Mouse (Mus musculus) lung, embryonic 16.5 days (tissue): ENCODE measurements around the gene Polr3gl. TPM values are rescaled to one million over a fixed set of nuclear protein-coding genes. Genes with fewer than 3 reads are reported as not detected.
"Not testable (repeated sequence)": the region's sequence is repeated elsewhere in the genome, so short reads cannot be mapped to it uniquely, and the experiment has no call there.

Experiments used
- ATAC-seq: fragments of 200-750 bp; cut with Nextera tagmentation; 2 replicates; pipeline ENCODE4 v1.8.0; 2017; ENCODE audit warnings: low read depth, mild to moderate bottlenecking, moderate library complexity
- H3K27ac ChIP-seq: fragments of 300-500 bp; sonication (generic); 2 replicates; pipeline ENCODE4 v1.5.1; 2014; ENCODE audit warnings: mild to moderate bottlenecking, control low read depth, low read length
- H3K27me3 ChIP-seq: fragments of 300-500 bp; sonication (generic); 2 replicates; pipeline ENCODE4 v1.6.1; 2014; ENCODE audit warnings: low read depth, low read length, mixed read lengths; ENCODE audit not compliant: control insufficient read depth, insufficient read depth
- H3K36me3 ChIP-seq: fragments of 300-500 bp; sonication (generic); 2 replicates; pipeline ENCODE4 v1.6.1; 2014; ENCODE audit warnings: low read length; ENCODE audit not compliant: control insufficient read depth, insufficient read depth
- H3K4me1 ChIP-seq: fragments of 300-500 bp; sonication (generic); replicated peaks from 2 replicates; pipeline ENCODE4 v1.6.1; 2014; ENCODE audit warnings: low read length, mixed read lengths; ENCODE audit not compliant: control insufficient read depth, insufficient read depth
- H3K4me2 ChIP-seq: fragments of 300-500 bp; sonication (generic); 2 replicates; pipeline ENCODE4 v1.6.1; 2014; ENCODE audit warnings: low read depth, low read length, control low read depth
- H3K4me3 ChIP-seq: fragments of 300-500 bp; sonication (generic); 2 replicates; pipeline ENCODE4 v1.5.1; 2014; ENCODE audit warnings: mild to moderate bottlenecking, low read length, control low read depth
- H3K9ac ChIP-seq: fragments of 300-500 bp; sonication (generic); 2 replicates; pipeline ENCODE4 v1.6.1; 2014; ENCODE audit warnings: low read length, control low read depth
- H3K9me3 ChIP-seq: fragments of 300-500 bp; sonication (generic); 2 replicates; pipeline ENCODE4 v1.6.1; 2016; ENCODE audit warnings: low read length; ENCODE audit not compliant: control insufficient read depth
- WGBS: fragments of 180-500 bp; shearing (Covaris S2); extraction: QIAGEN DNeasy Blood & Tissue Kit; methylation state at CpG from one replicate; pipeline ENCODE4 v1.1.7; 2014; 5-methylcytosine and 5-hydroxymethylcytosine counted together
- polyA plus RNA-seq: library from polyadenylated mRNA; unstranded; fragments of >200 nt; fragmentation: Nextera tagmentation; extraction: Ambion mirVana; gene quantifications from 2 replicates; pipeline ENCODE4 v1.2.1, GENCODE M21; 2015

The Polr3gl gene
- polyA plus RNA-seq, 1 experiment from 2014 or later, result 35.9 TPM

GRCm38 (mm10) chr3:96623201-96623600 lies 29.2 kb upstream of the Polr3gl start:
- no peaks in the 10 kb centered on the region for H3K27me3 ChIP-seq
- 79% methylated on average over 4 of the region's 4 CpGs for WGBS

GRCm38 (mm10) chr3:96617941-96618340 lies 24.0 kb upstream of the Polr3gl start:
- Histone ChIP-seq H3K27ac (no peak overlapping the region), H3K4me2 (no peak overlapping the region), H3K36me3 (peaks cover 9% of the 10 kb centered on the region), H3K9me3 (no peaks in the 10 kb centered on the region), H3K4me1 (no peaks in the 10 kb centered on the region), H3K9ac (no peak overlapping the region), H3K27me3 (no peaks in the 10 kb centered on the region), H3K4me3 (no peak overlapping the region)
- no peak for ATAC-seq
- 87% methylated on average over 3 of the region's 3 CpGs for WGBS

More at GRCm38 (mm10) chr3:96623201-96623600, 29.2 kb upstream of the Polr3gl start:
- no peaks in the 10 kb centered on the region for H3K9me3 ChIP-seq
- no peaks in the 10 kb centered on the region for H3K4me1 ChIP-seq
- no peak overlapping the region for H3K4me3 ChIP-seq
- H3K4me2 ChIP-seq, result no peak overlapping the region
- no peak overlapping the region for H3K27ac ChIP-seq
- ATAC-seq, result no peak
- H3K9ac ChIP-seq, result no peak overlapping the region
- H3K36me3 ChIP-seq, result peaks cover 10% of the 10 kb centered on the region

- Histone ChIP-seq H3K27me3 (no peaks in the 10 kb centered on the region), H3K4me2 (no peak overlapping the region), H3K4me3 (no peak overlapping the region), H3K9me3 (no peaks in the 10 kb centered on the region), H3K9ac (no peak overlapping the region), H3K36me3 (no peaks in the 10 kb centered on the region), H3K27ac (no peak overlapping the region), H3K4me1 (peaks cover 5% of the 10 kb centered on the region; the same call in 1 of the 2 replicates)
- ATAC-seq, result no peak
- WGBS, result 79% methylated on average over 4 of the region's 4 CpGs
Measured at GRCm38 (mm10) chr3:96606618-96607017, 12.6 kb upstream of the Polr3gl start.

GRCm38 (mm10) chr3:96606007-96606406 lies 12.0 kb upstream of the Polr3gl start:
- H3K4me3 ChIP-seq, H3K4me2 ChIP-seq, H3K27ac ChIP-seq, H3K36me3 ChIP-seq, ATAC-seq, H3K4me1 ChIP-seq, H3K9me3 ChIP-seq, H3K9ac ChIP-seq, H3K27me3 ChIP-seq: not testable (repeated sequence)
- 87% methylated on average over 3 of the region's 4 CpGs for WGBS

GRCm38 (mm10) chr3:96603311-96603710 lies 9.3 kb upstream of the Polr3gl start:
- Histone ChIP-seq H3K27ac (peak overlapping the region; percentile 98), H3K4me3 (peak overlapping the region; percentile 70), H3K4me2 (peak overlapping the region; percentile 69), H3K27me3 (peaks cover 6% of the 10 kb centered on the region), H3K9me3 (no peaks in the 10 kb centered on the region), H3K4me1 (peaks cover 12% of the 10 kb centered on the region; the same call in 1 of the 2 replicates), H3K36me3 (no peaks in the 10 kb centered on the region), H3K9ac (peak overlapping the region; percentile 82)
- 56% methylated on average over 5 of the region's 5 CpGs for WGBS
- ATAC-seq, result no peak

GRCm38 (mm10) chr3:96602704-96603084 lies 8.7 kb upstream of the Polr3gl start:
- Histone ChIP-seq H3K9ac (peak overlapping the region; percentile 82), H3K4me1 (peaks cover 14% of the 10 kb centered on the region; the same call in 1 of the 2 replicates), H3K4me2 (peak overlapping the region; percentile 69), H3K9me3 (no peaks in the 10 kb centered on the region), H3K4me3 (peak overlapping the region; percentile 70), H3K36me3 (no peaks in the 10 kb centered on the region), H3K27me3 (peaks cover 6% of the 10 kb centered on the region), H3K27ac (peak overlapping the region; percentile 98)
- WGBS, result 13% methylated on average over 5 of the region's 5 CpGs
- no peak for ATAC-seq

GRCm38 (mm10) chr3:96601941-96602703 lies 8.1 kb upstream of the Polr3gl start:
- Histone ChIP-seq H3K27me3 (peaks cover 6% of the 10 kb centered on the region), H3K4me3 (peak overlapping the region; percentile 70), H3K36me3 (no peaks in the 10 kb centered on the region), H3K4me1 (peaks cover 19% of the 10 kb centered on the region), H3K9ac (peak overlapping the region; percentile 82), H3K4me2 (peak overlapping the region; percentile 69), H3K9me3 (no peaks in the 10 kb centered on the region), H3K27ac (peak overlapping the region; percentile 98)
- 23% methylated on average over 10 of the region's 10 CpGs for WGBS
- no peak for ATAC-seq

- H3K4me2 ChIP-seq, result peak overlapping the region; percentile 69
- peak overlapping the region; percentile 98 for H3K27ac ChIP-seq
- ATAC-seq, result peak; percentile 69
- WGBS, result 5% methylated on average over 14 of the region's 40 CpGs
- H3K4me1 ChIP-seq, result peaks cover 27% of the 10 kb centered on the region
- peaks cover 13% of the 10 kb centered on the region for H3K27me3 ChIP-seq
- H3K9me3 ChIP-seq, result no peaks in the 10 kb centered on the region
- H3K9ac ChIP-seq, result peak overlapping the region; percentile 82
- H3K36me3 ChIP-seq, result no peaks in the 10 kb centered on the region
- peak overlapping the region; percentile 70 for H3K4me3 ChIP-seq
Measured at GRCm38 (mm10) chr3:96601251-96601787, 7.3 kb upstream of the Polr3gl start.

GRCm38 (mm10) chr3:96600639-96601250 lies 6.8 kb upstream of the Polr3gl start, which contains the start of gene Lix1l:
Gene Lix1l (plus strand): TSS chr3:96601149.
- H3K36me3 ChIP-seq, result no peaks in the 10 kb centered on the region
- peaks cover 27% of the 10 kb centered on the region for H3K4me1 ChIP-seq
- peak within 1 kb of the TSS; percentile 70 for H3K4me3 ChIP-seq
- H3K27me3 ChIP-seq, result peaks cover 14% of the 10 kb centered on the region
- H3K4me2 ChIP-seq, result peak within 1 kb of the TSS; percentile 69
- H3K27ac ChIP-seq, result peak within 1 kb of the TSS; percentile 98
- WGBS, result under 1% methylated on average over 27 of the region's 27 CpGs
- H3K9ac ChIP-seq, result peak within 1 kb of the TSS; percentile 82
- no peaks in the 10 kb centered on the region for H3K9me3 ChIP-seq
- peak; percentile 95 for ATAC-seq
